Mouse (Mus musculus): ENCODE measurements around the gene Cdk8.

DNA sequence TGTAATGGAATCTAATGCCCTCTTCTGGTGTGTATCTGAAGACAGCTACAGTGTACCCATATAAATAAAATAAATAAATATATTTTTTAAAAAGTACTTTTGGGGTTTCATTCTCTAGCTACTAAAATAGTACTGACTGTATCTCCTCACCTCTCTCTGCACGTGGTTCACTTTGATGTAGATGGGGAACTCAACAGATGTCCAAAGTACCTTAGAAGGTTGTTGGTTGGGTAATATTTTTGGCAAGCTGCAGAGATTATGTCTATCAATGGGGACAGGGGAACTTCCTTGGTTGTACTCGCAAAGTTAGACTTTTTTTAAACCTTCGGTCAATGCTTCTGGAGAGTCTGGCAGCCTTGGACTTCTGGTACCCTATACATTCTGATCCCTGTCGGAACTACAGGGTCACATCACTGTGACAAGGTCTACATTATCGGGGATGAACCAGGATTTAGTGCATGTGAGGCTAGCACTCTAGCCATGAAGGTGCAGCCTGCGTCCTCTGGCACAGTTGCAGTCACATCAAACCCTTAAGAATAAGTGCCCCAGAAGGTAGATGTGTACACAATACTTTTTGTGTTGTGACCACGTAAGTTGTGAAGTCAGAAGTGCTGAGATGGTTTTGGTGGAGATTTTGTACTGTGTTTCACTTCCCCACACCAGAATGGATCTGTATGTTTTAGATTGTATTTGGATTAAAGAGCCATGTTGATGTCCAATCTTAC lies 14.8 kb downstream of the Cdk8 start:
- TF ChIP-seq CTCF (conservative IDR thresholded peaks at IDR 0.05; ENCODE audit: insufficient read depth, insufficient read length, low read depth, low read length) (no peak), POLR2A (IDR thresholded peaks at IDR 0.05; ENCODE audit: low read depth, low read length) (no peak)

Data from kidney, adult 2 months (tissue).